Mouse (Mus musculus): ENCODE results near the gene Gm11634. TPM values are rescaled to one million over a fixed set of nuclear protein-coding genes. Genes with fewer than 3 reads are reported as not detected.
"Not testable (repeated sequence)": the region's sequence is repeated elsewhere in the genome, so short reads cannot be mapped to it uniquely, and the experiment has no call there.

Gene Gm11634
- polyA plus RNA-seq (2014; fragmentation: Nextera tagmentation; extraction: Ambion mirVana) = not detected in 2 replicates

GRCm38 (mm10) chr11:101599156-101599555 is at the start of gene Gm11634:
Gene Gm11634 (minus strand): TSS chr11:101599256.
- H3K4me1 ChIP-seq (replicated peaks; ENCODE audit: control insufficient read depth, insufficient read depth, low read length) = no peaks in the 10 kb centered on the region
- DNase-seq (ENCODE audit: low spot score) = no peak
- no peak for ATAC-seq (ENCODE audit: low FRiP score)
- no peak within 1 kb of the TSS for H3K9ac ChIP-seq
- H3K4me2 ChIP-seq (replicated peaks) = no peak within 1 kb of the TSS
- H3K9me3 ChIP-seq (ENCODE audit: control insufficient read depth, low read length) = no peaks in the 10 kb centered on the region
- no peaks in the 10 kb centered on the region for H3K27me3 ChIP-seq (ENCODE audit: control insufficient read depth, insufficient read depth, low read length)
- H3K4me3 ChIP-seq (replicated peaks; ENCODE audit: low read length) = no peak within 1 kb of the TSS
- no peak within 1 kb of the TSS for H3K27ac ChIP-seq
- no peaks in the 10 kb centered on the region for H3K36me3 ChIP-seq (replicated peaks; ENCODE audit: control insufficient read depth, insufficient read depth)
- 81% methylated on average over 6 of the region's 6 CpGs for WGBS

GRCm38 (mm10) chr11:101647093-101647492 is 48.0 kb upstream of the Gm11634 start:
- H3K4me2 ChIP-seq (replicated peaks); H3K9ac ChIP-seq; H3K4me1 ChIP-seq (replicated peaks; ENCODE audit: control insufficient read depth, insufficient read depth, low read length); H3K27me3 ChIP-seq (ENCODE audit: control insufficient read depth, insufficient read depth, low read length); H3K4me3 ChIP-seq (replicated peaks; ENCODE audit: low read length); H3K9me3 ChIP-seq (ENCODE audit: control insufficient read depth, low read length); ATAC-seq (ENCODE audit: low FRiP score); H3K36me3 ChIP-seq (replicated peaks; ENCODE audit: control insufficient read depth, insufficient read depth); DNase-seq (ENCODE audit: low spot score): not testable (repeated sequence)
- H3K27ac ChIP-seq = 0 out of 2 replicates have a peak overlapping the region, but pooled peaks have one; percentile 97
- WGBS = 94% methylated on average over 10 of the region's 10 CpGs

- peak overlapping the region; percentile 65 for H3K9ac ChIP-seq
- DNase-seq (ENCODE audit: low spot score); H3K27me3 ChIP-seq (ENCODE audit: control insufficient read depth, insufficient read depth, low read length); H3K36me3 ChIP-seq (replicated peaks; ENCODE audit: control insufficient read depth, insufficient read depth); H3K9me3 ChIP-seq (ENCODE audit: control insufficient read depth, low read length); ATAC-seq (ENCODE audit: low FRiP score); H3K4me1 ChIP-seq (replicated peaks; ENCODE audit: control insufficient read depth, insufficient read depth, low read length): not testable (repeated sequence)
- WGBS = 18% methylated on average over 12 of the region's 16 CpGs
- peak overlapping the region; percentile 51 for H3K4me2 ChIP-seq (replicated peaks)
- peak overlapping the region; percentile 97 for H3K27ac ChIP-seq
- peak overlapping the region; percentile 22 for H3K4me3 ChIP-seq (replicated peaks; ENCODE audit: low read length)
Measured at GRCm38 (mm10) chr11:101646283-101646794, 47.3 kb upstream of the Gm11634 start.

- ATAC-seq (ENCODE audit: low FRiP score) = peak; percentile 86
- H3K9me3 ChIP-seq (ENCODE audit: control insufficient read depth, low read length); H3K27me3 ChIP-seq (ENCODE audit: control insufficient read depth, insufficient read depth, low read length); H3K4me1 ChIP-seq (replicated peaks; ENCODE audit: control insufficient read depth, insufficient read depth, low read length); H3K36me3 ChIP-seq (replicated peaks; ENCODE audit: control insufficient read depth, insufficient read depth): not testable (repeated sequence)
- DNase-seq (ENCODE audit: low spot score) = peak; percentile 83
- Histone ChIP-seq H3K27ac (peak overlapping the region; percentile 97), H3K4me3 (replicated peaks; ENCODE audit: low read length) (peak overlapping the region; percentile 22), H3K4me2 (replicated peaks) (peak overlapping the region; percentile 51), H3K9ac (peak overlapping the region; percentile 65)
- WGBS = under 1% methylated on average over 43 of the region's 56 CpGs
Measured at GRCm38 (mm10) chr11:101645411-101646282, 46.6 kb upstream of the Gm11634 start.

GRCm38 (mm10) chr11:101645043-101645410 is 46.0 kb upstream of the Gm11634 start:
- not testable (repeated sequence) for H3K4me1 ChIP-seq (replicated peaks; ENCODE audit: control insufficient read depth, insufficient read depth, low read length); H3K27me3 ChIP-seq (ENCODE audit: control insufficient read depth, insufficient read depth, low read length); H3K4me2 ChIP-seq (replicated peaks); H3K9ac ChIP-seq; H3K36me3 ChIP-seq (replicated peaks; ENCODE audit: control insufficient read depth, insufficient read depth); ATAC-seq (ENCODE audit: low FRiP score); DNase-seq (ENCODE audit: low spot score); H3K4me3 ChIP-seq (replicated peaks; ENCODE audit: low read length); H3K9me3 ChIP-seq (ENCODE audit: control insufficient read depth, low read length)
- peak overlapping the region; percentile 60; the same call in 1 of the 2 replicates for H3K27ac ChIP-seq
- 4% methylated on average over 4 of the region's 4 CpGs for WGBS

GRCm38 (mm10) chr11:101644591-101644990 is 45.5 kb upstream of the Gm11634 start:
- ATAC-seq (ENCODE audit: low FRiP score) (no peak), DNase-seq (ENCODE audit: low spot score) (no peak)
- Histone ChIP-seq H3K9ac (no peak overlapping the region), H3K4me3 (replicated peaks; ENCODE audit: low read length) (no peak overlapping the region), H3K36me3 (replicated peaks; ENCODE audit: control insufficient read depth, insufficient read depth) (no peaks in the 10 kb centered on the region), H3K27ac (peak overlapping the region; percentile 60; the same call in 1 of the 2 replicates), H3K9me3 (ENCODE audit: control insufficient read depth, low read length) (no peaks in the 10 kb centered on the region), H3K4me1 (replicated peaks; ENCODE audit: control insufficient read depth, insufficient read depth, low read length) (no peaks in the 10 kb centered on the region), H3K4me2 (replicated peaks) (no peak overlapping the region), H3K27me3 (ENCODE audit: control insufficient read depth, insufficient read depth, low read length) (no peaks in the 10 kb centered on the region)
- 62% methylated on average over 3 of the region's 3 CpGs for whole genome bisulfite sequencing

GRCm38 (mm10) chr11:101642931-101643330 is 43.9 kb upstream of the Gm11634 start:
- no peak for ATAC-seq (ENCODE audit: low FRiP score)
- no peak overlapping the region for H3K4me2 ChIP-seq (replicated peaks)
- no peaks in the 10 kb centered on the region for H3K9me3 ChIP-seq (ENCODE audit: control insufficient read depth, low read length)
- H3K27me3 ChIP-seq (ENCODE audit: control insufficient read depth, insufficient read depth, low read length) = no peaks in the 10 kb centered on the region
- H3K4me3 ChIP-seq (replicated peaks; ENCODE audit: low read length) = no peak overlapping the region
- H3K36me3 ChIP-seq (replicated peaks; ENCODE audit: control insufficient read depth, insufficient read depth) = no peaks in the 10 kb centered on the region
- no peak for DNase-seq (ENCODE audit: low spot score)
- H3K9ac ChIP-seq = no peak overlapping the region
- peak overlapping the region; percentile 16; the same call in 1 of the 2 replicates for H3K27ac ChIP-seq
- 57% methylated on average over 5 of the region's 5 CpGs for WGBS
- no peaks in the 10 kb centered on the region for H3K4me1 ChIP-seq (replicated peaks; ENCODE audit: control insufficient read depth, insufficient read depth, low read length)

- not testable (repeated sequence) for H3K9me3 ChIP-seq (ENCODE audit: control insufficient read depth, low read length); H3K27me3 ChIP-seq (ENCODE audit: control insufficient read depth, insufficient read depth, low read length); H3K4me3 ChIP-seq (replicated peaks; ENCODE audit: low read length); H3K4me1 ChIP-seq (replicated peaks; ENCODE audit: control insufficient read depth, insufficient read depth, low read length); H3K36me3 ChIP-seq (replicated peaks; ENCODE audit: control insufficient read depth, insufficient read depth)
- Histone ChIP-seq H3K9ac (peak overlapping the region; percentile 56), H3K4me2 (replicated peaks) (peak overlapping the region; percentile 52), H3K27ac (peak overlapping the region; percentile 92)
- peak; percentile 57 for DNase-seq (ENCODE audit: low spot score)
- WGBS = 6% methylated on average over 13 of the region's 26 CpGs
- peak; percentile 82 for ATAC-seq (ENCODE audit: low FRiP score)
Measured at GRCm38 (mm10) chr11:101641710-101642642, 42.9 kb upstream of the Gm11634 start.
